Mouse (Mus musculus): ENCODE results near the gene Vash1. TPM values are rescaled to one million over a fixed set of nuclear protein-coding genes. Genes with fewer than 3 reads are reported as not detected.

Vash1 gene
- polyA plus RNA-seq, 1 experiment from 2014 or later: 13.9 TPM

DNA sequence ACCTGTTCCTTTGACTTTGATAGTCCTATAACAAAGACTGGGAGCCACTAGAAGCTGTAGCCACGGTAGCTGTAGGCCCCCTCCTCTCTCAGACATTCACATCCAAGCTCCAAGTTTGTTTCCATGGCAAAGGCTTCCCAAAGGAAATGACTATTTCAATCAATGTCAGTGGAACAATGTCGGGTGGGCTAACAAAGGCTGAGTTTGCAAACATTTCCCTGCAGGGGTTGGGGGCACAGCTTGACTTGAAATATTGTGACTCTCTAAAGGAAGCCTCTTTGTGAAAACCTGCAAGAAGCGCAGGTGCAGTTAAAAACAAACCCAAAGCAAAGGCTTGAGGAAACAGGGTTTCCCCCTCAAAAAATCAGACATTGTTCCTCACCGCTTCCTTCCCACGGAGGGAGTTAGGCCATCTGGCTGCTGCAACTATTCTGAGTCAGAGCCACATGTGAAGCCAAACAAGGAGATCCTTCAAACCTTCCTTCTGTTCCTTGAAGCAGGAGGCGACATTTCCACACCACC is 19.0 kb upstream of the Vash1 start:
- no peak for ATAC-seq (ENCODE audit: low FRiP score, low read depth)
- Histone ChIP-seq H3K9ac (no peak overlapping the region), H3K27ac (no peak overlapping the region), H3K36me3 (no peaks in the 10 kb centered on the region), H3K27me3 (peaks cover 3% of the 10 kb centered on the region; the same call in 1 of the 2 replicates), H3K4me3 (no peak overlapping the region), H3K9me3 (no peaks in the 10 kb centered on the region), H3K4me1 (no peaks in the 10 kb centered on the region), H3K4me2 (replicated peaks) (no peak overlapping the region)
- 37% methylated on average over 6 of the region's 6 CpGs for WGBS

DNA sequence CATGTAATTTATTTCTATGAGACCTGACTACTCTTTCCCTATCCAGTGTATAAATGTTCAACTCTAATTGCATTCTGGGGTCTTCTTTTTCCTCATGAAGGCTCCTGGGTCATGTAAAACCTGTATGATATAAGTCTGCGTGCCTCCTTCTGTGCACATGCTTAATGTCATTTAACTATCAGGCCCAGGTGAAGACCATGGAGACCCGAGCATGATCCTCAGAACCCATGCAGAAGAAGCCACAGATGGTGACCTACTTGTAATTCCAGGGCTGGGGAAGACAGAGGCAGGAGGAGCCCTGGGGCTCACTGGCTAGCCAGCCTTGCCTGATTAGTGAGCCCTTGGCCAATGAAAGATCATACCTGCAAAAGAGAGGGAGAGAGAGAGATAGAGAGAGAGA is 18.0 kb upstream of the Vash1 start:
- Histone ChIP-seq H3K4me3 (no peak overlapping the region), H3K36me3 (no peaks in the 10 kb centered on the region), H3K4me1 (no peaks in the 10 kb centered on the region), H3K9me3 (no peaks in the 10 kb centered on the region), H3K27ac (no peak overlapping the region), H3K27me3 (no peaks in the 10 kb centered on the region; the same call in 1 of the 2 replicates), H3K4me2 (replicated peaks) (no peak overlapping the region), H3K9ac (no peak overlapping the region)
- ATAC-seq (ENCODE audit: low FRiP score, low read depth): no peak
- 73% methylated on average over 2 of the region's 2 CpGs for WGBS

DNA sequence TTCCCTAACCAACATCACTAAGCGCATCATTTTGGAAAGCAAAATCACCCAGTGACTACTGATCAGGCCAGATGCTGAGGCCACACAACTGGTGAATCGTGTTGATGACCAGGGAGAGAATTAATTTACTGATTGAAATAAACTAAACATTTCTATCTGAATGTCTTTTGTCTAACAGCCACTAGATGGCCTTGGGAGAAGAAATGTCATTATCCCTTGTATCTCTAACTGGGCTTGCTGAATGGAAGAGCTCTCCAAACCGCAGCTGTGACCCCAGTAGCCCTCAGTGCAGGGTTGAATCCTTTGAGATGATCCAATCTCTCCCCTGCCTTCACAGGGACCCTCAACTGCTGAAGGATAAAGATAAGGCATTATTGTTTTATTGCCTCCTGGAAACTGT is 12.8 kb upstream of the Vash1 start:
- ATAC-seq (ENCODE audit: low FRiP score, low read depth): no peak
- no peaks in the 10 kb centered on the region; the same call in 1 of the 2 replicates for H3K9me3 ChIP-seq
- H3K36me3 ChIP-seq: no peaks in the 10 kb centered on the region
- no peak overlapping the region for H3K27ac ChIP-seq
- no peaks in the 10 kb centered on the region; the same call in 1 of the 2 replicates for H3K27me3 ChIP-seq
- no peak overlapping the region for H3K9ac ChIP-seq
- WGBS: 63% methylated on average over 3 of the region's 3 CpGs
- no peaks in the 10 kb centered on the region for H3K4me1 ChIP-seq
- no peak overlapping the region for H3K4me2 ChIP-seq (replicated peaks)
- H3K4me3 ChIP-seq: no peak overlapping the region

DNA sequence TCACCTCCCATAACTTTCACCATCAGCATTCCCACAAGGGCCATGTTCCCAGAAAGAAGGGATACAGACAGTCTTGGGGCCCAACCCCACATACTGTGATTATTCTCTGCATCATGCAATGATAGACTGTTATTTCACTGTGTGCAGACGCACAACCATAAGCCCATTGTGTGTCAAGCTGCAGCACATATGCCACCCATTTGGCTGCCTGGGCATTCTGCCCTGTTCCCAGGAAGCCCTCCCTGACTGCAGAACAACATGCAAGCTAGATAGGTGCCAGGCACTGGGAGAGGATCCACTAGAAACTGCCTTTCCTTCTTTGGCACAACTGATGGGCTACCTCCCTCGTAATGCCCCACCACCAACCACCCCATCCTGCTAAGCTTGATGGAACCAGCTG is 10.1 kb upstream of the Vash1 start:
- ATAC-seq (ENCODE audit: low FRiP score, low read depth): no peak
- WGBS: 98% methylated on average over 2 of the region's 2 CpGs
- no peaks in the 10 kb centered on the region; the same call in 1 of the 2 replicates for H3K9me3 ChIP-seq

DNA sequence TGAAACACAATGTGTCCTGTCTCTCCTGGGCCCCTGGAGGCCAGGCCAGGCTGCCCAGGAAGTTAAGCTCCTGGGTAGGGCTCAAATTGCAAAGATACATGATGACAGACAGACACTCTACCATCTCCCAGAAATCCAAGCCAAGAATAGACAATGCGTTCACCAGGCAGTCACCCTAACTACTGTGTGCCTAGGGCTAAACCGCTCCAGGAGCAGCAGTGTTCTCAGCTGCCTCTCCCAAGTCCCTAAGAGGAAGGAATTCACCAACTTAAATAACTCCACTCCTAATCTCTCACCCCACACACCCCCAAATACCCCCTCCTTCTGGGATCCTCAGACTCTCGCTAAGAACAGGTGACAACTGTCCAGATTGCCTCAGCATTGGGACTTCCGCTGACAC is 6.4 kb upstream of the Vash1 start:
- WGBS: 79% methylated on average over 4 of the region's 4 CpGs
- Histone ChIP-seq H3K4me2 (replicated peaks) (no peak overlapping the region), H3K4me1 (no peaks in the 10 kb centered on the region), H3K9me3 (no peaks in the 10 kb centered on the region; the same call in 1 of the 2 replicates), H3K27me3 (peaks cover 3% of the 10 kb centered on the region; the same call in 1 of the 2 replicates), H3K9ac (no peak overlapping the region), H3K4me3 (no peak overlapping the region), H3K36me3 (no peaks in the 10 kb centered on the region), H3K27ac (no peak overlapping the region)
- ATAC-seq (ENCODE audit: low FRiP score, low read depth): peak; percentile 28; the same call in 1 of the 2 replicates

More for the DNA sequence above, 10.1 kb upstream of the Vash1 start:
- H3K27me3 ChIP-seq: no peaks in the 10 kb centered on the region; the same call in 1 of the 2 replicates
- no peak overlapping the region for H3K27ac ChIP-seq
- H3K9ac ChIP-seq: no peak overlapping the region
- no peaks in the 10 kb centered on the region for H3K36me3 ChIP-seq
- no peaks in the 10 kb centered on the region for H3K4me1 ChIP-seq
- no peak overlapping the region for H3K4me2 ChIP-seq (replicated peaks)
- H3K4me3 ChIP-seq: no peak overlapping the region

DNA sequence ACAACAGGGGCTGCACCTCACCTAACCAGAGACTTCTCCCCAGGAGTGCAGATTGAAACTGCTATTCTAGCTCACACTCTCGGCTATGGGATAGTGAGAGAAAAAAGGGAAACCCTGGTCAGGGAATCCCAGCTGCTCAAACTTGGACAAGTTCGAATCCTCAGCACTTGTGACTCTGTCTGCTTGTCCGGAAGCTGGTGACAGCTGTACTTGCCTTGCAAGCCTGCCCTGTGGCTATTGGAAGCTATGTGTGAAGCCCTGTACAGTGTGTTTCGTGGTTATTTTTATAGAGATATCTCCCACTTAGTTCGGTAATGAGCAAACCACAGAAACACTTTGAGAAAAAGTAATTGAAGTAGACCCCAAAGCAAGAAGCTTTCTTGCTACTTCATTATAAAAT is 6.0 kb upstream of the Vash1 start:
- H3K4me3 ChIP-seq: no peak overlapping the region

DNA sequence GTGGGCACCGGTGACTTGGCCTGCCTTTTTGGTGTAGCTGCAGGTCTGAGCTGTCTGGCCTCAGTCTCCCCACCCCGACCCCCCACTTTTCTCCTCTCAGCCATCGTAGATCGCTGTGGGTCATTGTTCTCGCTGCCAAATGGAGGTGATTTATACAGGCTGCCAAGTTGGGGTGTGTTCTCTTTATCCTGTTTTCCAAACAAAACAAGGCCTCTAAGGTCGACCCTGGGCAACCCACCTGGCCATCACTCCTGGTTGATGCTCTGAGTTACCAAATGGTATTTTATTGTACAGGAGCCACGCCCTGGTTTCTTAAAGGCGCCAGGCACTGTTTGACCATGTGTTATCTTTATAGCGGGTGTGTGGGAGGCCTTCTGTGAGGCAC is 1.0 kb downstream of the Vash1 start:
- Histone ChIP-seq H3K27me3 (peaks cover 3% of the 10 kb centered on the region; the same call in 1 of the 2 replicates), H3K27ac (peak overlapping the region; percentile 89), H3K4me1 (peaks cover 33% of the 10 kb centered on the region), H3K4me2 (replicated peaks) (peak overlapping the region; percentile 96), H3K36me3 (peaks cover 11% of the 10 kb centered on the region), H3K4me3 (peak overlapping the region; percentile 85), H3K9ac (peak overlapping the region; percentile 86), H3K9me3 (no peaks in the 10 kb centered on the region)
- ATAC-seq (ENCODE audit: low FRiP score, low read depth): 0 out of 2 replicates have a peak, but pooled peaks have one; percentile 4
- WGBS: 2% methylated on average over 9 of the region's 9 CpGs

More for the DNA sequence above, 6.0 kb upstream of the Vash1 start:
- H3K36me3 ChIP-seq: no peaks in the 10 kb centered on the region
- H3K4me2 ChIP-seq (replicated peaks): no peak overlapping the region
- H3K9ac ChIP-seq: no peak overlapping the region
- no peak for ATAC-seq (ENCODE audit: low FRiP score, low read depth)
- WGBS: 68% methylated on average over 5 of the region's 5 CpGs
- H3K27me3 ChIP-seq: peaks cover 3% of the 10 kb centered on the region; the same call in 1 of the 2 replicates
- no peak overlapping the region for H3K27ac ChIP-seq
- H3K4me1 ChIP-seq: no peaks in the 10 kb centered on the region
- no peaks in the 10 kb centered on the region; the same call in 1 of the 2 replicates for H3K9me3 ChIP-seq

DNA sequence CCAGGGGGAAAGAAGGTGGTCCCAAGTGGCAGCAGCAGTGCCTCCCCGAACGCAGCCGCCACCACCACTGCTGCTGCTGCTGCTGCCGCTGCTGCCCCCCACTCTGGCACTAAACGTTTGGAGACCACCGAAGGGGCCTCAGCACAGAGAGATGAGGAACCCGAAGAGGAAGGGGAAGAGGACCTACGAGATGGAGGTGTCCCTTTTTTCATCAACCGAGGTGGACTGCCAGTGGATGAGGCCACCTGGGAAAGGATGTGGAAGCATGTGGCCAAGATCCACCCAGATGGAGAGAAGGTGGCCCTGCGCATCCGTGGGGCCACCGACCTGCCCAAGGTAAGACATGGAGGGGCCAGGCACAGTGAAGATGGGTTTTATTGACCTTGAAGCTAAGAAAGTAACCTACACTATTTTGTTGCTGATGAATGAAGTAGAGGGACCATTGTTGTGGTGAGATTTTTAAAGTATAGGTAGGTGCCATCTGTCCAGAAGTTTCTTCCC is 1.5 kb downstream of the Vash1 start:
- Histone ChIP-seq H3K9me3 (no peaks in the 10 kb centered on the region), H3K9ac (peak overlapping the region; percentile 86), H3K27me3 (peaks cover 3% of the 10 kb centered on the region; the same call in 1 of the 2 replicates), H3K27ac (peak overlapping the region; percentile 22; the same call in 1 of the 2 replicates), H3K4me2 (replicated peaks) (peak overlapping the region; percentile 96), H3K36me3 (peaks cover 12% of the 10 kb centered on the region), H3K4me1 (peaks cover 33% of the 10 kb centered on the region), H3K4me3 (peak overlapping the region; percentile 85)
- ATAC-seq (ENCODE audit: low FRiP score, low read depth): no peak
- 29% methylated on average over 12 of the region's 12 CpGs for WGBS

DNA sequence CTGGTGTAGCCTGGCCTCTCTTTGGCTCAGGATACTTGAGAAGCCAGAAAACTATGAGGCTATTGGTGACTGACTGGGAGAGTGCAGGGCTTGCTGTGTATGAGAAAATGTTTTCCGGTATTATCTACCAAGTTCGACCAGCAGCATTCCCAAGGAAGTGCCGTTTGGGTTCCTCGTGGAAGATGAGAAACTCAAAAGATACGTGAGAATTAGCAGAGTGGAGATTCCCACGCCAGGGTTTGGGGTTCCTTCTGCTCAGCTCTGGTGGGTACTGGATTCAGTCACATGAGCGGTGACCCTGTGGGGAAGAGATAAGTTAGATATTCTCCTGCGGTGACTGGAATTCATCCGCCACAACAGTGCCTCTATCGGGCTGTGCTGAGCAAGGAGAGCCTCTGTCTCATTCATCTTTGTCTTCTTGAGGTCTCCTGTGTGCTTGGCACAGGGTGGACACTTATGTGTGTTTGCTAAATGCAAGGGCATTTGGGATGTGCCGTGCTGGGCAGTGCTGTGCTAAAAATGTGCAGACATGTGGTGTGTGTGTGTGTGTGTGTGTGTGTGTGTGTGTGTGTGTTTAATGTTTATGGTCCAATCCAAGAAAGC is 2.2 kb downstream of the Vash1 start:
- 58% methylated on average over 11 of the region's 11 CpGs for WGBS

DNA sequence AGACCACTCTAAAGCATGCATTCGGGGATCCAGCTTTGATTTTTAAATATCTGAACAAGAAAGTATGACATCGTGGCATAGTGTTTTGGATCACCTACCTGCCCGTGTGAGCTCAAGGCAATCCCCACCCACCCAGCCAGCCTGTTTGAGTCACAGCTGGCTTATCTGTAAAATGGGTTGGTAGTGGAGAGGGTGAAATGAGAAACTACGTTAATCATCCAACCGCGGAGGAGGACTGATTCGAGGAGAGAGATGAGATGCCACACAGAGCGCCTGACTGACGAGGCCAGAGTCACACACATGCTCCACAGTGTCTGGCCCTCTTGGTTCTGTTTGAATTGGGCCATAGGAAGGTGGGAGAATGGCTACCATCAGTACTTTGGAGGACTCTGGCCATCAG is 3.1 kb downstream of the Vash1 start:
- Histone ChIP-seq H3K4me1 (peaks cover 36% of the 10 kb centered on the region), H3K27me3 (peaks cover 3% of the 10 kb centered on the region; the same call in 1 of the 2 replicates), H3K9me3 (no peaks in the 10 kb centered on the region), H3K4me3 (no peak overlapping the region), H3K4me2 (replicated peaks) (peak overlapping the region; percentile 15; the same call in 1 of the 2 replicates), H3K9ac (no peak overlapping the region), H3K36me3 (peaks cover 24% of the 10 kb centered on the region), H3K27ac (no peak overlapping the region)
- 87% methylated on average over 9 of the region's 9 CpGs for WGBS
- no peak for ATAC-seq (ENCODE audit: low FRiP score, low read depth)

More for the DNA sequence above, 2.2 kb downstream of the Vash1 start:
- Histone ChIP-seq H3K4me1 (peaks cover 36% of the 10 kb centered on the region), H3K27ac (0 out of 2 replicates have a peak overlapping the region, but pooled peaks have one; percentile 22), H3K27me3 (peaks cover 3% of the 10 kb centered on the region; the same call in 1 of the 2 replicates), H3K9me3 (no peaks in the 10 kb centered on the region), H3K4me3 (peak overlapping the region; percentile 85), H3K9ac (peak overlapping the region; percentile 86), H3K36me3 (peaks cover 17% of the 10 kb centered on the region), H3K4me2 (replicated peaks) (peak overlapping the region; percentile 96)
- ATAC-seq (ENCODE audit: low FRiP score, low read depth): no peak

DNA sequence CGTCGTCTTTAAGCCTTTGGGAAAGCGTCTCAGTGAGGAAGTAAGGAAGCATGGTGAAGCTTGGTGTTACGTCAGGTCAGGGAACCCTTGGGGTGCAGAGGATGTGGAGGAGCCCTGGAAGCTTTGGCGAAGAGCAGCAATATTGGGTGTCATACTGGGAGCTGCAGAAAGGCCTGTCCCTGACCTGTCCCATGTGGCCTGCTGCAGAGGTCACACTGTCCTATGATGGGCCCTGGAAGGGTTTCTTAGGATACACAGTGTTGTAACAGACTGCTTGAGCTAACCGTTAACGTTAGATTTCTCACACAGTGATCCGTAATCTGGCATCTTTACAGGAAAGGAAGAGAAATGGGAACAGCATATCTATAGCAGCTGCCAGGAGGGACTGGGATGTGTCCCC is 3.7 kb downstream of the Vash1 start:
- 86% methylated on average over 8 of the region's 8 CpGs for WGBS
- ATAC-seq (ENCODE audit: low FRiP score, low read depth): no peak
- Histone ChIP-seq H3K27me3 (no peaks in the 10 kb centered on the region), H3K9ac (no peak overlapping the region), H3K4me1 (peaks cover 36% of the 10 kb centered on the region), H3K36me3 (peaks cover 29% of the 10 kb centered on the region), H3K27ac (no peak overlapping the region), H3K4me3 (no peak overlapping the region), H3K4me2 (replicated peaks) (peak overlapping the region; percentile 0; the same call in 1 of the 2 replicates), H3K9me3 (no peaks in the 10 kb centered on the region)

DNA sequence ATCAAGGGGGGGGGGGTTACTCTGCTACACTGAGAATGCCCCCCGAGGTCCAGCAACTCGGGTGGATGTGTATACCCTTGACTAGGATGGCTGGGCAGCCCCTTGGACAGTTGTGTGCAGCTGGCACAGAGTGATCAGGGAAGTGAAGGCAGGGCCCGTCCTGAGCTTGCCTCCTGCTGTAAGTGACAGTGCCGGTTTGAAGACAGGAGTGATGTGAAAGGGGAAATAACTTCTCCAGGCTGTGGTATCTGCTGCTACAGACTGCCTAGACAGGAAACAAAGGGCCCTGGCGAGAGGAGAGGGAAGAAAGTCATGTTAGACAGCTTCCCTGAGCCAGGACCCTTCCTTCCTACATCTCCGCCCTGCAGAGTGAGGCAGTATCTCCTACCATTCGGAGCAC is 5.2 kb downstream of the Vash1 start:
- peaks cover 36% of the 10 kb centered on the region for H3K4me1 ChIP-seq
- no peak overlapping the region for H3K9ac ChIP-seq
- no peak overlapping the region for H3K27ac ChIP-seq
- no peaks in the 10 kb centered on the region for H3K27me3 ChIP-seq
- ATAC-seq (ENCODE audit: low FRiP score, low read depth): no peak
- H3K4me3 ChIP-seq: no peak overlapping the region
- WGBS: 71% methylated on average over 7 of the region's 7 CpGs
- H3K4me2 ChIP-seq (replicated peaks): no peak overlapping the region
- no peaks in the 10 kb centered on the region for H3K9me3 ChIP-seq
- H3K36me3 ChIP-seq: peaks cover 42% of the 10 kb centered on the region
